Mouse (Mus musculus) brain, embryonic 18.5 days (tissue): Measurements from ENCODE around the gene Tpcn1.
"Not testable (repeated sequence)": the region's sequence is repeated elsewhere in the genome, so short reads cannot be mapped to it uniquely, and the experiment has no call there.

Experiments used
- DNase-seq: peaks from one replicate; pipeline ENCODE4 v3.0.0-alpha.2; 2012; ENCODE audit warnings: low read depth, low spot score

Gene Tpcn1

GRCm38 (mm10) chr5:120511643-120512220, 76.7 kb downstream of the Tpcn1 start:
- DNase-seq: no peak

GRCm38 (mm10) chr5:120510982-120511642, 77.4 kb downstream of the Tpcn1 start, which contains the start of gene Slc8b1:
Slc8b1 (plus strand) TSS chr5:120511168.
- no peak for DNase-seq

- no peak for DNase-seq
Observed at GRCm38 (mm10) chr5:120507311-120507710, 81.2 kb downstream of the Tpcn1 start.

- DNase-seq: no peak
Observed at GRCm38 (mm10) chr5:120506490-120506889, 82.0 kb downstream of the Tpcn1 start.

GRCm38 (mm10) chr5:120505781-120506180, 82.7 kb downstream of the Tpcn1 start:
- DNase-seq: no peak

GRCm38 (mm10) chr5:120505368-120505767, 83.1 kb downstream of the Tpcn1 start:
- DNase-seq: no peak

GRCm38 (mm10) chr5:120503144-120503795, 85.2 kb downstream of the Tpcn1 start, which contains the start of gene Plbd2:
Plbd2 (minus strand) TSS chr5:120503625.
- peak; percentile 72 for DNase-seq

- no peak for DNase-seq
Observed at GRCm38 (mm10) chr5:120502675-120503143, 85.8 kb downstream of the Tpcn1 start.

GRCm38 (mm10) chr5:120502147-120502621, 86.3 kb downstream of the Tpcn1 start:
- no peak for DNase-seq

GRCm38 (mm10) chr5:120500609-120501008, 87.9 kb downstream of the Tpcn1 start:
- not testable (repeated sequence) for DNase-seq

- DNase-seq: no peak
Observed at GRCm38 (mm10) chr5:120499202-120499601, 89.3 kb downstream of the Tpcn1 start.

- no peak for DNase-seq
Observed at GRCm38 (mm10) chr5:120497071-120497470, 91.4 kb downstream of the Tpcn1 start.

- no peak for DNase-seq
Observed at GRCm38 (mm10) chr5:120495703-120496226, 92.7 kb downstream of the Tpcn1 start.

- no peak for DNase-seq
Observed at GRCm38 (mm10) chr5:120495064-120495702, 93.3 kb downstream of the Tpcn1 start.

- DNase-seq: no peak
Observed at GRCm38 (mm10) chr5:120493873-120494395, 94.5 kb downstream of the Tpcn1 start.

GRCm38 (mm10) chr5:120493440-120493839, 95.0 kb downstream of the Tpcn1 start:
- DNase-seq: no peak

GRCm38 (mm10) chr5:120492437-120492836, 96.0 kb downstream of the Tpcn1 start:
- DNase-seq: no peak

GRCm38 (mm10) chr5:120490679-120491192, 97.7 kb downstream of the Tpcn1 start:
- no peak for DNase-seq

GRCm38 (mm10) chr5:120487844-120488243, 100.6 kb downstream of the Tpcn1 start:
- no peak for DNase-seq
